Mouse (Mus musculus) heart, embryonic 10.5 days (tissue): Measurements from ENCODE around the gene Pgghg. TPM values are rescaled to one million over a fixed set of nuclear protein-coding genes. Genes with fewer than 3 reads are reported as not detected.

Source experiments
- DNase-seq: peaks from one replicate; pipeline ENCODE4 v3.0.0-alpha.2; 2017; ENCODE audit warnings: low spot score
- H3K27ac ChIP-seq: fragments of 300-500 bp; sonication (generic); 2 replicates; pipeline ENCODE4 v1.5.1; 2016; ENCODE audit warnings: mild to moderate bottlenecking
- H3K27me3 ChIP-seq: fragments of 300-500 bp; sonication (generic); 2 replicates; pipeline ENCODE4 v1.6.1; 2016; ENCODE audit warnings: mild to moderate bottlenecking; ENCODE audit not compliant: poor library complexity, insufficient read depth, severe bottlenecking
- H3K36me3 ChIP-seq: fragments of 300-500 bp; sonication (generic); 2 replicates; pipeline ENCODE4 v1.6.1; 2016; ENCODE audit warnings: mild to moderate bottlenecking, moderate library complexity
- H3K4me1 ChIP-seq: fragments of 300-500 bp; sonication (generic); 2 replicates; pipeline ENCODE4 v1.6.1; 2016; ENCODE audit warnings: mild to moderate bottlenecking
- H3K4me3 ChIP-seq: fragments of 300-500 bp; sonication (generic); 2 replicates; pipeline ENCODE4 v1.5.1; 2016; ENCODE audit warnings: mild to moderate bottlenecking, moderate library complexity
- H3K9me3 ChIP-seq: fragments of 300-500 bp; sonication (generic); 2 replicates; pipeline ENCODE4 v1.6.1; 2016; ENCODE audit warnings: mild to moderate bottlenecking, moderate library complexity
- WGBS: fragments of 180-500 bp; shearing (Covaris S2); methylation state at CpG from one replicate; pipeline ENCODE4 v1.1.7; 2016; 5-methylcytosine and 5-hydroxymethylcytosine counted together
- polyA plus RNA-seq: library from polyadenylated mRNA; unstranded; fragments of >200 nt; fragmentation: Nextera tagmentation; extraction: Ambion mirVana; gene quantifications from 2 replicates; pipeline ENCODE4 v1.2.1, GENCODE M21; 2016

The Pgghg gene
- polyA plus RNA-seq, 1 experiment from 2014 or later, result 16.1 TPM

DNA sequence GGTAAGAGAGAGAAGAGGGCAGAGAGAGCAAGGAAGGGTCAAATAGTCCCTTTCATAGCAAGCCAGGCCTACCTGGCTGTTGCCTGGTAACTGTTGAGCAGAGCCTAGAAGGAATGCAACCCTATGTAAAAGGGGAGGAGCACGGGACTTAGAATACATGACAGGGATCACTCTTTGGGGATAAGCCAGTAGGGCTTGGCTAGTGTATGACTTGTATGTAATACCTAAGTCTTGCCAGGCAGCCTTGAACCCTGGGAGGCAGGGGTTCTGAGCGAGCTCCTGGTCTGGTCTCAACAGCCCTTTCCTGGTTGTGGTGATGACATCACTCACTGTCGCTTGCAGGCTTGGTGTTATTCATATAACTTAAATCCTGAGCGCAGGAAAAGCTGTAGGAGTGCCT, 47.8 kb downstream of the Pgghg start:
- 80% methylated on average over 4 of the region's 4 CpGs for WGBS
- Histone ChIP-seq H3K4me3 (no peak overlapping the region), H3K36me3 (no peaks in the 10 kb centered on the region), H3K27me3 (peaks cover 17% of the 10 kb centered on the region; the same call in 1 of the 2 replicates), H3K27ac (no peak overlapping the region), H3K4me1 (peaks cover 3% of the 10 kb centered on the region; the same call in 1 of the 2 replicates), H3K9me3 (no peaks in the 10 kb centered on the region)
- DNase-seq, result no peak

DNA sequence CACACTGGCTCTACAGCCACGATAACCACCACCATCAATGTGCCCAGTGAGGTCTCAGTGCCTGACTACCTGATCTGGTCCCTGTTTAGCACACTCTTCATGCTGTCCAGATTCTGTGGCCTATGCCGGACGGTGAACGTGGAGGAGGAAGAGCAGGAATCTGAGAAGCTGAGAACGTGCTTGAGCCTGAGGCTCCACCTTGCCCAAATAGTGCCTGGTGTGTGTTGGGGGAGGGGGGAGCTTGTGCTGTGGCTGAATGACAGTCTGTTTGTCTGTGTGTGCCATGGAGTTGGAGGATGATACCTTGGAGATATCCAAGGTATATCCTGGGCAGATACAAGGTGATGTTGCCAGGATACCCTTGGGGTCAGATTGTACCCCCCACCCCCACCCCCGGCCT, 49.0 kb downstream of the Pgghg start:
- H3K4me1 ChIP-seq, result peaks cover 3% of the 10 kb centered on the region; the same call in 1 of the 2 replicates
- H3K36me3 ChIP-seq, result no peaks in the 10 kb centered on the region
- DNase-seq, result no peak
- H3K4me3 ChIP-seq, result no peak overlapping the region
- H3K27me3 ChIP-seq, result peaks cover 16% of the 10 kb centered on the region; the same call in 1 of the 2 replicates
- H3K27ac ChIP-seq, result no peak overlapping the region
- H3K9me3 ChIP-seq, result no peaks in the 10 kb centered on the region
- 54% methylated on average over 6 of the region's 6 CpGs for WGBS

GRCm38 (mm10) chr7:140990622-140991021, 49.4 kb downstream of the Pgghg start:
- Histone ChIP-seq H3K4me1 (peaks cover 3% of the 10 kb centered on the region; the same call in 1 of the 2 replicates), H3K36me3 (no peaks in the 10 kb centered on the region), H3K9me3 (no peaks in the 10 kb centered on the region), H3K27ac (no peak overlapping the region), H3K27me3 (peaks cover 16% of the 10 kb centered on the region; the same call in 1 of the 2 replicates), H3K4me3 (no peak overlapping the region)
- DNase-seq, result no peak
- WGBS, result 62% methylated on average over 5 of the region's 5 CpGs

DNA sequence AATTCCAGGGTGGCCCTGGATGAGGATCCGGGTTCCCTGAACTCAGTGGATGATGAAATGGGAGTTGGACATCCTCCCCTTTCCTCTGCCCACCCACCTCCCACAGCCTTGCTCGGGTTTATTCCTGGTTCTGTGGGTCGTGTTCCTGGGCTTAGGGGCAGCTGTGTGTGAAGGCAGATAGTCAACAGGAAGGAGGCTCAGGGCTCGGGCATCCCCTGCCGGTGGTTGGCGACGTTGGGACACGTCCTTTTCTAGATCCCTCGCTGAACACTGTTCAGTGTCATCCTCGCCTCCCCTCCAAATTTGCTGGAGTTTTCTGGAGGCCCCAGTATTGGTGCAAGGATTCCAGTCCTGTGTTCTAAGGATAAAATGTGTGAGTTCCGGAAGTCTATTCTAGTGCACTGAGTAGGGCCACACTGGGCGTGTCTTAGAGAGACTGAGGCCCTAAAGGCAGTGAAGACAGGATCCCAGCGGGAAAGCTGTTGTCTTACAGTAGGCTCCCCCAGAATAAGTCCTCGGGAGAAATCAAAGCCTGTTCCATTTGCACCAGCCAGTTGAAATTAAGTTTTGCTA, 50.0 kb downstream of the Pgghg start:
- Histone ChIP-seq H3K36me3 (no peaks in the 10 kb centered on the region), H3K27me3 (peaks cover 16% of the 10 kb centered on the region; the same call in 1 of the 2 replicates), H3K4me1 (peaks cover 3% of the 10 kb centered on the region; the same call in 1 of the 2 replicates), H3K9me3 (no peaks in the 10 kb centered on the region), H3K4me3 (no peak overlapping the region), H3K27ac (no peak overlapping the region)
- DNase-seq, result no peak
- WGBS, result 71% methylated on average over 14 of the region's 14 CpGs

Other genes with a start within 250 kb of the Pgghg start
- not detected in 2 replicates for gene Olfr541, start 244.1 kb upstream of the Pgghg start, polyA plus RNA-seq
- not detected in 2 replicates for gene Cyp2e1, start 177.7 kb upstream of the Pgghg start, polyA plus RNA-seq
- 0.16 and 0.49 TPM in 2 replicates for gene Syce1, start 153.5 kb upstream of the Pgghg start, polyA plus RNA-seq
- 1.0 and 1.1 TPM in 2 replicates for gene Zfp941, start 119.2 kb upstream of the Pgghg start, polyA plus RNA-seq
- gene Urah, start 106.4 kb upstream of the Pgghg start, polyA plus RNA-seq, result 0.85 TPM in 1 of 2 replicates, not detected in the other
- not detected in 2 replicates for gene Scgb1c1, start 95.8 kb upstream of the Pgghg start, polyA plus RNA-seq
- not detected in 2 replicates for gene Odf3, start 93.6 kb upstream of the Pgghg start, polyA plus RNA-seq
- not detected in 2 replicates for gene Gm45785, start 85.1 kb upstream of the Pgghg start, polyA plus RNA-seq
- 47.3 and 58.8 TPM in 2 replicates for gene Ric8a, start 84.4 kb upstream of the Pgghg start, polyA plus RNA-seq
- 28.1 and 31.4 TPM in 2 replicates for gene Bet1l, start 83.8 kb upstream of the Pgghg start, polyA plus RNA-seq
- 249 and 270 TPM in 2 replicates for gene Psmd13, start 59.4 kb upstream of the Pgghg start, polyA plus RNA-seq
- gene Sirt3, start 59.1 kb upstream of the Pgghg start, polyA plus RNA-seq, result 31.5 and 40.1 TPM in 2 replicates
- 13.6 and 46.8 TPM in 2 replicates for gene Cox8b, start 40.9 kb upstream of the Pgghg start, polyA plus RNA-seq
- gene Nlrp6, start 20.5 kb upstream of the Pgghg start, polyA plus RNA-seq, result 0.14 TPM in 1 of 2 replicates, not detected in the other
- gene Ifitm5, start 8.9 kb downstream of the Pgghg start, polyA plus RNA-seq, result 1.8 and 2.3 TPM in 2 replicates
- gene Gm45717, start 14.5 kb downstream of the Pgghg start, polyA plus RNA-seq, result not detected in 2 replicates
- gene Ifitm2, start 14.6 kb downstream of the Pgghg start, polyA plus RNA-seq, result 402 and 508 TPM in 2 replicates
- gene Ifitm1, start 25.8 kb downstream of the Pgghg start, polyA plus RNA-seq, result 3.6 and 12.5 TPM in 2 replicates
- 24.5 and 32.7 TPM in 2 replicates for gene Ifitm3, start 69.4 kb downstream of the Pgghg start, polyA plus RNA-seq
- gene Ifitm6, start 76.5 kb downstream of the Pgghg start, polyA plus RNA-seq, result not detected in 2 replicates
- not detected in 2 replicates for gene Gm17387, start 87.7 kb downstream of the Pgghg start, polyA plus RNA-seq
- 2.6 and 12.7 TPM in 2 replicates for gene B4galnt4, start 119.7 kb downstream of the Pgghg start, polyA plus RNA-seq
- 0.94 and 3.4 TPM in 2 replicates for gene Pkp3, start 136.8 kb downstream of the Pgghg start, polyA plus RNA-seq
- 3.0 and 5.7 TPM in 2 replicates for gene Sigirr, start 159.2 kb downstream of the Pgghg start, polyA plus RNA-seq
- gene Ano9, start 176.4 kb downstream of the Pgghg start, polyA plus RNA-seq, result 0.42 and 0.97 TPM in 2 replicates
- 87.8 and 91.1 TPM in 2 replicates for gene Ptdss2, start 181.0 kb downstream of the Pgghg start, polyA plus RNA-seq
- gene Rnh1, start 231.5 kb downstream of the Pgghg start, polyA plus RNA-seq, result 103 and 105 TPM in 2 replicates